ENCODE assay signal across 25 mouse cellular contexts in the genomic region with DNA sequence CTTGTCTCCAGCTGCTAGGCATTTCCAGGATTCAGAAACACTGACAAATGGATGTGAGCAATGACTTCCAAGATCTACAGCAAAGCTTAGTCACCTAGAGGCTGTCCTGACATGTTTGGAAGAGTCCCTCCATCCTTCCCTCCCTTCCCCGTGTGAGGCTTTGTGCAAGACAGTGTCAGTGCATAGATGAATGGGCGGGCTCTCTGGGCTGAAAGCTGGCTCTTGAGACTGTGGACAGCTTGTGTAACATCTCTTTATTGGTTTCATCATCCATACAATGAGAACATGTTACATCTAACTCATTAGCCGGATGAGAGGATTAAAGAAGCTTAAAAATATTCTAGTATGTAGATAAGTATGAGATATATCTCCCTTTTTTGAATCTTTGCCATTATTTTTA. TPM values are rescaled to one million over a fixed set of nuclear protein-coding genes. Genes with fewer than 3 reads are reported as not detected.
DNase-seq lines count a peak whose midpoint lies in the region; ATAC-seq and TF ChIP-seq lines count a peak whose summit lies in the region.
"Had no signal": no experiment of that assay in that cellular context is flagged by ENCODE, and none has a peak within 500 bp of the region (broad histone marks: within the 10 kb centered on the region; RNA-seq: fewer than 3 reads in every experiment).

No protein-coding gene starts in this region.

- no peak overlapping the region for H3K4me2 ChIP-seq in heart, embryonic 12.5 days
- H3K4me2 ChIP-seq: embryonic facial prominence, embryonic 12.5 days; neural tube, embryonic 15.5 days had no signal

- H3K4me3 ChIP-seq in spleen, adult 2 months (ENCODE audit: extremely low read depth, insufficient read depth, insufficient read length) = no peak overlapping the region
- no peak overlapping the region for H3K4me3 ChIP-seq in heart, embryonic 12.5 days
- H3K4me3 ChIP-seq: embryonic facial prominence, embryonic 12.5 days; myocyte; neural tube, embryonic 15.5 days had no signal

- no peaks in the 10 kb centered on the region for H3K27me3 ChIP-seq in spleen, adult 2 months (ENCODE audit: control insufficient read depth, insufficient read depth, low read length)
- no peaks in the 10 kb centered on the region for H3K27me3 ChIP-seq in splenic B cell, adult 2 months (ENCODE audit: control insufficient read depth, insufficient read depth, low read length, poor library complexity, severe bottlenecking)
- H3K27me3 ChIP-seq in heart, embryonic 12.5 days (replicated peaks) = no peaks in the 10 kb centered on the region
- H3K27me3 ChIP-seq: embryonic facial prominence, embryonic 12.5 days; neural tube, embryonic 15.5 days had no signal

- no peak for TF ChIP-seq POLR2A in spleen, adult 2 months (IDR thresholded peaks at IDR 0.05; ENCODE audit: low read depth, low read length)

- DNase-seq in layer of hippocampus, adult 9-11 months = peak; percentile 44
- DNase-seq in layer of hippocampus, postnatal 25 days (ENCODE audit: extremely low spot score in 1 of 2, low spot score in 1 of 2) = no peak
- no peak for DNase-seq in spleen, adult 2 months (ENCODE audit: low read depth in 1 of 2, low spot score in 2 of 2)
- DNase-seq in spleen, postnatal 10 days (ENCODE audit: low spot score in 2 of 2) = no peak
- DNase-seq in gonadal fat pad, adult 2 months (ENCODE audit: low read depth) = peak; percentile 85
- peak; percentile 23 for DNase-seq in splenic B cell, adult 2 months (ENCODE audit: low read depth, low spot score)
- no peak for DNase-seq in right cerebral cortex, postnatal 25 days
- DNase-seq: cerebellum, adult 18-20 months; heart, postnatal 14 days; kidney, adult 18-20 months; kidney, postnatal 25 days; liver; midbrain, embryonic 14.5 days had no signal

- no peak for ATAC-seq in heart, embryonic 12.5 days (ENCODE audit: insufficient number of reproducible peaks, low FRiP score)
- ATAC-seq: forebrain, embryonic 16.5 days; hindbrain, embryonic 16.5 days had no signal

- no peak for TF ChIP-seq CTCF in spleen, adult 2 months (IDR thresholded peaks at IDR 0.05; ENCODE audit: extremely low read depth, insufficient read depth, insufficient read length, insufficient replicate concordance)

- WGBS in spleen, adult 2 months = 40% methylated on average over 3 of the region's 3 CpGs
- 73% methylated on average over 3 of the region's 3 CpGs for WGBS in heart, embryonic 12.5 days

- no peak overlapping the region for H3K9ac ChIP-seq in heart, embryonic 12.5 days
- H3K9ac ChIP-seq: embryonic facial prominence, embryonic 12.5 days; neural tube, embryonic 15.5 days had no signal

- H3K27ac ChIP-seq in spleen, adult 2 months (ENCODE audit: insufficient read depth, low read length) = peak overlapping the region; percentile 79
- no peak overlapping the region for H3K27ac ChIP-seq in heart, embryonic 12.5 days (ENCODE audit: poor library complexity, severe bottlenecking)
- H3K27ac ChIP-seq: embryonic facial prominence, embryonic 12.5 days; neural tube, embryonic 15.5 days; stomach, postnatal 0 days had no signal

- no peaks in the 10 kb centered on the region for H3K9me3 ChIP-seq in heart, embryonic 12.5 days (replicated peaks)
- H3K9me3 ChIP-seq: embryonic facial prominence, embryonic 12.5 days; G1E; neural tube, embryonic 15.5 days had no signal

- H3K36me3 ChIP-seq in spleen, adult 2 months (ENCODE audit: control insufficient read depth, insufficient read depth, low read length) = no peaks in the 10 kb centered on the region
- H3K36me3 ChIP-seq in splenic B cell, adult 2 months (ENCODE audit: control insufficient read depth, insufficient read depth, low read length, poor library complexity, severe bottlenecking) = no peaks in the 10 kb centered on the region
- H3K36me3 ChIP-seq in heart, embryonic 12.5 days = no peaks in the 10 kb centered on the region
- H3K36me3 ChIP-seq: embryonic facial prominence, embryonic 12.5 days; G1E; neural tube, embryonic 15.5 days had no signal

- H3K4me1 ChIP-seq in spleen, adult 2 months (ENCODE audit: control insufficient read depth, insufficient read depth, insufficient read length) = peaks cover 12% of the 10 kb centered on the region
- H3K4me1 ChIP-seq in heart, embryonic 12.5 days (replicated peaks) = 0 out of 2 replicates have a peak, but pooled peaks cover 3% of the 10 kb centered on the region
- H3K4me1 ChIP-seq: embryonic facial prominence, embryonic 12.5 days had no signal

RNA-seq across cellular contexts. Expression of a gene that starts 18.2 kb away (rescaled TPM):
- 1 to 10 TPM; 1.8 to 3.5 TPM for total RNA-seq in layer of hippocampus, postnatal 25 days (2021)
- 24.6 and 30.2 TPM in 2 replicates for polyA plus RNA-seq in spleen, adult 2 months (2012; rRNA removed)
- polyA plus RNA-seq in gonadal fat pad, adult 2 months (2012; rRNA removed) = 4.1 and 6.2 TPM in 2 replicates
- polyA plus RNA-seq in heart, embryonic 12.5 days (2016; fragmentation: Nextera tagmentation; extraction: Ambion mirVana) = 6.1 and 7.6 TPM in 2 replicates
- polyA plus RNA-seq: G1E had no signal

RNA-seq across cellular contexts. Expression of a gene that starts 30.1 kb away (rescaled TPM):
- 1 to 10 TPM in 1 of 2 experiments, not detected in 1; 2.7 TPM for total RNA-seq in layer of hippocampus, postnatal 25 days (2021)
- not detected in 2 replicates for polyA plus RNA-seq in spleen, adult 2 months (2012; rRNA removed)
- 0.50 TPM in 1 of 2 replicates, not detected in the other for polyA plus RNA-seq in gonadal fat pad, adult 2 months (2012; rRNA removed)
- polyA plus RNA-seq in heart, embryonic 12.5 days (2016; fragmentation: Nextera tagmentation; extraction: Ambion mirVana) = not detected in 2 replicates
- total RNA-seq: adrenal gland, adult 18-20 months; G1E; gastrocnemius, adult 8-10 months; heart, adult 8-10 months had no signal
- polyA plus RNA-seq: embryonic facial prominence, embryonic 12.5 days; forebrain, embryonic 16.5 days; G1E; hindbrain, embryonic 16.5 days; lung, embryonic 16.5 days; midbrain, embryonic 14.5 days; myocyte; neural tube, embryonic 15.5 days; stomach, postnatal 0 days had no signal

RNA-seq across cellular contexts. Expression of a gene that starts 30.9 kb away (rescaled TPM):
- 10 to 100 TPM; 58.1 to 60.7 TPM for total RNA-seq in layer of hippocampus, postnatal 25 days (2021)
- 26.6 and 37.1 TPM in 2 replicates for polyA plus RNA-seq in spleen, adult 2 months (2012; rRNA removed)
- polyA plus RNA-seq in gonadal fat pad, adult 2 months (2012; rRNA removed) = 27.3 and 28.1 TPM in 2 replicates
- 30.2 TPM in 2 replicates for polyA plus RNA-seq in heart, embryonic 12.5 days (2016; fragmentation: Nextera tagmentation; extraction: Ambion mirVana)

RNA-seq across cellular contexts. Expression of a gene that starts 49.0 kb away (rescaled TPM):
- total RNA-seq in layer of hippocampus, postnatal 25 days (2021) = under 1 TPM; 0.16 to 0.27 TPM
- not detected in 2 replicates for polyA plus RNA-seq in spleen, adult 2 months (2012; rRNA removed)
- polyA plus RNA-seq in gonadal fat pad, adult 2 months (2012; rRNA removed) = 0.05 and 0.15 TPM in 2 replicates
- 0.18 and 0.28 TPM in 2 replicates for polyA plus RNA-seq in heart, embryonic 12.5 days (2016; fragmentation: Nextera tagmentation; extraction: Ambion mirVana)
- polyA plus RNA-seq: forebrain, embryonic 16.5 days; G1E had no signal

Comparison
In these comparisons a context has a peak if more than half of its experiments do, and no peak if none do; other contexts are left out.
1. DNase-seq: peak in layer of hippocampus, adult 9-11 months (single experiment), gonadal fat pad, adult 2 months (single experiment) and splenic B cell, adult 2 months (single experiment); none in layer of hippocampus, postnatal 25 days (0 of 2), spleen, adult 2 months (0 of 2), spleen, postnatal 10 days (0 of 2) and right cerebral cortex, postnatal 25 days (single experiment).